Comparison of ENCODE assay signal across 8 mouse cellular contexts in genomic region chr7:96914031-96914430, GRCm38 (mm10). TPM values are rescaled to one million over a fixed set of nuclear protein-coding genes. Genes with fewer than 3 reads are reported as not detected.
DNase-seq lines count a peak whose midpoint lies in the region; ATAC-seq and TF ChIP-seq lines count a peak whose summit lies in the region.

No protein-coding gene starts in this region.

- peak; percentile 99 for DNase-seq in midbrain, embryonic 11.5 days (ENCODE audit: low spot score, missing footprints)
- DNase-seq in gastrocnemius, postnatal 25 days, result peak; percentile 41
- DNase-seq in kidney, adult 9 months, result peak; percentile 85
- DNase-seq in liver, result peak; percentile 87
- DNase-seq in neural tube, embryonic 11.5 days (ENCODE audit: low spot score), result peak; percentile 90

- ATAC-seq in midbrain, embryonic 11.5 days (ENCODE audit: low FRiP score), result peak; percentile 39; the same call in 1 of the 2 replicates
- ATAC-seq in midbrain, embryonic 13.5 days, result no peak
- ATAC-seq in neural tube, embryonic 11.5 days (ENCODE audit: insufficient read depth, low FRiP score, low TSS enrichment), result peak; percentile 52; the same call in 1 of the 2 replicates
- peak; percentile 47 for ATAC-seq in stomach, embryonic 15.5 days (ENCODE audit: insufficient read depth, low FRiP score, low read depth)

- H3K27ac ChIP-seq in midbrain, embryonic 11.5 days (ENCODE audit: low read depth, low read length), result no peak overlapping the region
- H3K27ac ChIP-seq in midbrain, embryonic 13.5 days, result no peak overlapping the region
- no peak overlapping the region for H3K27ac ChIP-seq in cortical plate, adult 2 months (ENCODE audit: insufficient read depth, low read length)
- no peak overlapping the region for H3K27ac ChIP-seq in neural tube, embryonic 11.5 days (ENCODE audit: low read depth, low read length)
- no peak overlapping the region for H3K27ac ChIP-seq in stomach, embryonic 15.5 days

- TF ChIP-seq POLR2A in cortical plate, adult 2 months (IDR thresholded peaks at IDR 0.05; ENCODE audit: extremely low read depth, insufficient read depth, low read length), result no peak

- no peak overlapping the region for H3K4me3 ChIP-seq in midbrain, embryonic 11.5 days (ENCODE audit: low read depth, low read length)
- no peak overlapping the region for H3K4me3 ChIP-seq in midbrain, embryonic 13.5 days (replicated peaks)
- H3K4me3 ChIP-seq in cortical plate, adult 2 months (ENCODE audit: insufficient read depth, low read length), result no peak overlapping the region
- no peak overlapping the region for H3K4me3 ChIP-seq in neural tube, embryonic 11.5 days (ENCODE audit: low read depth, low read length)
- no peak overlapping the region for H3K4me3 ChIP-seq in stomach, embryonic 15.5 days (replicated peaks)

- TF ChIP-seq CTCF in cortical plate, adult 2 months (IDR thresholded peaks at IDR 0.05; ENCODE audit: extremely low read depth, insufficient read depth, low read length), result peak; percentile 89

- H3K9ac ChIP-seq in midbrain, embryonic 11.5 days (ENCODE audit: low read length), result no peak overlapping the region
- no peak overlapping the region for H3K9ac ChIP-seq in midbrain, embryonic 13.5 days (replicated peaks)
- H3K9ac ChIP-seq in neural tube, embryonic 11.5 days (ENCODE audit: low read length), result no peak overlapping the region
- H3K9ac ChIP-seq in stomach, embryonic 15.5 days, result no peak overlapping the region

- H3K4me2 ChIP-seq in midbrain, embryonic 11.5 days, result no peak overlapping the region
- H3K4me2 ChIP-seq in midbrain, embryonic 13.5 days (replicated peaks), result no peak overlapping the region
- no peak overlapping the region for H3K4me2 ChIP-seq in neural tube, embryonic 11.5 days (ENCODE audit: low read depth)
- no peak overlapping the region for H3K4me2 ChIP-seq in stomach, embryonic 15.5 days

- no peaks in the 10 kb centered on the region for H3K4me1 ChIP-seq in midbrain, embryonic 11.5 days (ENCODE audit: control insufficient read depth, insufficient read depth, low read length)
- peaks cover 6% of the 10 kb centered on the region for H3K4me1 ChIP-seq in midbrain, embryonic 13.5 days (replicated peaks)
- no peaks in the 10 kb centered on the region for H3K4me1 ChIP-seq in cortical plate, adult 2 months (ENCODE audit: control insufficient read depth, insufficient read depth, low read length)
- H3K4me1 ChIP-seq in neural tube, embryonic 11.5 days (ENCODE audit: control insufficient read depth, insufficient read depth, low read length), result no peaks in the 10 kb centered on the region
- no peaks in the 10 kb centered on the region for H3K4me1 ChIP-seq in stomach, embryonic 15.5 days

- no peaks in the 10 kb centered on the region for H3K27me3 ChIP-seq in midbrain, embryonic 11.5 days (ENCODE audit: control insufficient read depth, insufficient read depth, low read length)
- peaks cover 21% of the 10 kb centered on the region for H3K27me3 ChIP-seq in midbrain, embryonic 13.5 days
- no peaks in the 10 kb centered on the region for H3K27me3 ChIP-seq in neural tube, embryonic 11.5 days (ENCODE audit: control insufficient read depth, insufficient read depth, low read length)
- no peaks in the 10 kb centered on the region for H3K27me3 ChIP-seq in stomach, embryonic 15.5 days (replicated peaks)

- no peaks in the 10 kb centered on the region for H3K36me3 ChIP-seq in midbrain, embryonic 11.5 days (ENCODE audit: control insufficient read depth, insufficient read depth, low read length)
- H3K36me3 ChIP-seq in midbrain, embryonic 13.5 days, result no peaks in the 10 kb centered on the region
- H3K36me3 ChIP-seq in neural tube, embryonic 11.5 days (ENCODE audit: control insufficient read depth, insufficient read depth, low read length), result no peaks in the 10 kb centered on the region
- no peaks in the 10 kb centered on the region for H3K36me3 ChIP-seq in stomach, embryonic 15.5 days

- no peaks in the 10 kb centered on the region for H3K9me3 ChIP-seq in midbrain, embryonic 11.5 days (ENCODE audit: control insufficient read depth, low read length)
- H3K9me3 ChIP-seq in midbrain, embryonic 13.5 days, result no peaks in the 10 kb centered on the region
- H3K9me3 ChIP-seq in neural tube, embryonic 11.5 days (ENCODE audit: control insufficient read depth, low read length), result no peaks in the 10 kb centered on the region
- no peaks in the 10 kb centered on the region for H3K9me3 ChIP-seq in stomach, embryonic 15.5 days

- WGBS in midbrain, embryonic 11.5 days, result 14% methylated on average over 6 of the region's 6 CpGs
- 16% methylated on average over 6 of the region's 6 CpGs for WGBS in midbrain, embryonic 13.5 days
- WGBS in neural tube, embryonic 11.5 days, result 13% methylated on average over 6 of the region's 6 CpGs
- 4% methylated on average over 6 of the region's 6 CpGs for WGBS in stomach, embryonic 15.5 days

RNA-seq across cellular contexts. Expression of gene Nars2, which starts 37.3 kb away (rescaled TPM):
- polyA plus RNA-seq in midbrain, embryonic 11.5 days (2014; fragmentation: Nextera tagmentation; extraction: Ambion mirVana), result 20.6 and 24.5 TPM in 2 replicates
- 15.6 and 19.0 TPM in 2 replicates for polyA plus RNA-seq in midbrain, embryonic 13.5 days (2015; fragmentation: Nextera tagmentation; extraction: Ambion mirVana)
- polyA plus RNA-seq in cortical plate, adult 2 months (2012; rRNA removed), result 9.5 and 11.8 TPM in 2 replicates
- 1 to 10 TPM; 5.5 to 6.6 TPM for total RNA-seq in gastrocnemius, postnatal 25 days (2021)
- 21.5 and 23.8 TPM in 2 replicates for polyA plus RNA-seq in neural tube, embryonic 11.5 days (2014; fragmentation: Nextera tagmentation; extraction: Ambion mirVana)
- 22.8 and 23.1 TPM in 2 replicates for polyA plus RNA-seq in stomach, embryonic 15.5 days (2015; fragmentation: Nextera tagmentation; extraction: Ambion mirVana)

Comparison
In these comparisons a context has a peak if more than half of its experiments do, and no peak if none do; other contexts are left out.
1. DNase-seq: peak in every context shown above with its lines; median percentile 99 in midbrain, embryonic 11.5 days; 90 in neural tube, embryonic 11.5 days; 87 in liver; 85 in kidney, adult 9 months; 41 in gastrocnemius, postnatal 25 days.